Mouse (Mus musculus): ENCODE measurements at regions not wholly inside any gene's neighbourhood (a gene's known extent, or its start where the extent isn't known, plus 50 kb on each side); places are given as distances from the start of the nearest gene placed in this dataset.
"Not testable (repeated sequence)": the region's sequence is repeated elsewhere in the genome, so short reads cannot be mapped to it uniquely, and the experiment has no call there.

DNA sequence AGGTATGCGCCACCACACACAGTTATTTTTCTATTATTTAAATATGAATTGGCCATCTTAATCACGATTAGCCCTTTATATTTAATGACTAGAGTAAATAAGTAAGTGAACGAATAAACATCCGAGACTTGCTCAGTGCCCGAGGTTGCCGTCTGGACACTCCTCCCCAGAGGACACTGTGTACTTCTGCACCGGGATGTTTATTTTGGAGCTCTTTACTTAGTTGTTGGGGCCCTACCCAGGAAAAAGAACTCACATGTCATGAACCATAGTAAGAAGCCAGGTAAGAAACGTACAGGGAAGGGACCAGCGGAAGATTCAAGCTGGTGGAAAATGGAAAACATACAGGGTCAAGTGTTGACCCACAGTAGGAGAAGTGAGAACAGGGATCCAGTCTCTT is 89.0 kb downstream of the Akr1d1 start:
- Histone ChIP-seq H3K9me3 (replicated peaks) (no peaks in the 10 kb centered on the region), H3K9ac (no peak overlapping the region), H3K4me1 (peaks cover 23% of the 10 kb centered on the region), H3K4me2 (no peak overlapping the region), H3K36me3 (no peaks in the 10 kb centered on the region), H3K4me3 (no peak overlapping the region), H3K27ac (no peak overlapping the region), H3K27me3 (replicated peaks) (no peaks in the 10 kb centered on the region)
- no peak for ATAC-seq
- WGBS (ENCODE audit: insufficient replicate concordance) = 76% methylated on average over 9 of the region's 9 CpGs

DNA sequence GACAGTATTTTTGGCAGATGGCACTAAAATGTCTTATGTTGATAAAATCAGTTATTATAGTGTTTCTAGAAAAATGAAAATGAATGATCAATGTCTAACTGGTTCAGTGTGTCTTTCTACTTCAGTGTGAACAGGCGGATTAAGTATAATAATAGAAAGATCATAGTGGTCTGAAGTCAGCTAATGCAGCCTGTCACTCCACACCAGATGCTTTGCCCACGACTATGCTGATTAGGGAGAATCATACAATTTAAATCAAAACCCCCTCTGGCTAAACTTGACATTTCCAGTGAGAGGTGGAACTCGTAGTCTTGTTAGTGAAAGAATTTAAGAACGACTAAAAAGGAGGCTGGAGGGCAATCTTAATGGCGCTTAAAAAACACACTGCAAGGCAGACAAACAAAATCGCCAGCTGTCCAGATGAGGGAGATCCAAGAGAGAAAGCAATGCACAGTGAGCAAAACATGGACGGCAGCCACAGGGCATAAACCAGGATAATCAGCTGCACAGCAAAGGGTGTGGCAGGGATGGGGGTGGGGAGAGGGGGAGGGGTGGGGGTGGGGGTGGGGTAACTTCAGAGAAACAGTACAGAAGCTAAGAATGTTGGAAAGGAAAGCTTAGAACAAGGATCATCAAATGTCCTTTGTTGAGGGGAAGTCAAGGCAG is 91.5 kb downstream of the Akr1d1 start:
- 48% methylated on average over 7 of the region's 7 CpGs for WGBS (ENCODE audit: insufficient replicate concordance)

DNA sequence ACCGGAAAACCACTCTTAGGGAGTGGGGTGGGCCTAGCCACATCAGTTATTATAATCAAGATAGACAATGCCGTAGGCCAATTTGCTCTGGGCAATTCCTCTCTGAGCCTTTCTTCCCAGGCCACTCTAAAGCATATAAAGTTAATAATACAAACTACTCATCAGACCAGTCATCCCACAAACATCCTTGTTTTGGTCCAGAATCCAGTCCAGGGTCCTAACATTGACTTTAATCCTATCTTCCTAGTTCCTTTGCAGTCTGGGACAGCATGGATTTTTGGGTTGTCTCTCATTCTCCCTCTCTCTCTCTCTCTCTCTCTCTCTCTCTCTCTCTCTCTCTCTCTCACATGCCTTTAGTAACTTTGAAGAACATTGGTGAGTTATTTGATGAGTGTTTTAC is 92.3 kb downstream of the Akr1d1 start:
- no peaks in the 10 kb centered on the region for H3K27me3 ChIP-seq (replicated peaks)
- no peak for ATAC-seq
- no peaks in the 10 kb centered on the region for H3K36me3 ChIP-seq
- no peak overlapping the region for H3K27ac ChIP-seq
- H3K9me3 ChIP-seq (replicated peaks) = no peaks in the 10 kb centered on the region
- no peak overlapping the region for H3K4me3 ChIP-seq
- no peak overlapping the region for H3K9ac ChIP-seq
- 44% methylated on average over 2 of the region's 2 CpGs for WGBS (ENCODE audit: insufficient replicate concordance)
- H3K4me1 ChIP-seq = peaks cover 30% of the 10 kb centered on the region
- no peak overlapping the region for H3K4me2 ChIP-seq

More for the DNA sequence above, 91.5 kb downstream of the Akr1d1 start:
- Histone ChIP-seq H3K4me3 (no peak overlapping the region), H3K9me3 (replicated peaks) (no peaks in the 10 kb centered on the region), H3K4me1 (peaks cover 25% of the 10 kb centered on the region), H3K27ac (no peak overlapping the region), H3K4me2 (no peak overlapping the region), H3K36me3 (no peaks in the 10 kb centered on the region), H3K9ac (no peak overlapping the region), H3K27me3 (replicated peaks) (no peaks in the 10 kb centered on the region)
- no peak for ATAC-seq

DNA sequence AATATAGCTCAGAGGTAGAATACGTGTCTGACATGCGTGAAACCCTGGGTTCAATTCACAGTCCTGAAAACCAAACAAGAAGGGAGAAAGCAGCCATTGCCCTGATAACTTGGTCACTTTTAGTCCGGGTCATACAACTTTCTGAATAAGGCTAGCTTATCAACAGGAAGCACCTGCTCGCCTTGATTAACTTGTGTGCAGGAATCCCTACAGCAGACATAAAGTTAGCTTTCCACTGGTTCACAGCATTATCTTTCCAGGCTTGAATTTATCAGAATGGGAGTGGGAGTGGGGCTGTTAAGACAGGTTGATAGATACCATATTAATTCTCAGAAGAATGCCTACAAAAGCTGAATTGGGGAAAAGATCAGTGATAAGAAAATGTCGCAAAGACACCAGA is 97.2 kb downstream of the Akr1d1 start:
- Histone ChIP-seq H3K27ac (no peak overlapping the region), H3K9ac (no peak overlapping the region), H3K27me3 (replicated peaks) (no peaks in the 10 kb centered on the region), H3K36me3 (no peaks in the 10 kb centered on the region), H3K4me2 (peak overlapping the region; percentile 20; the same call in 1 of the 2 replicates), H3K4me3 (no peak overlapping the region), H3K9me3 (replicated peaks) (no peaks in the 10 kb centered on the region), H3K4me1 (peaks cover 24% of the 10 kb centered on the region)
- peak; percentile 84 for ATAC-seq
- 12% methylated on average over 5 of the region's 5 CpGs for WGBS (ENCODE audit: insufficient replicate concordance)

DNA sequence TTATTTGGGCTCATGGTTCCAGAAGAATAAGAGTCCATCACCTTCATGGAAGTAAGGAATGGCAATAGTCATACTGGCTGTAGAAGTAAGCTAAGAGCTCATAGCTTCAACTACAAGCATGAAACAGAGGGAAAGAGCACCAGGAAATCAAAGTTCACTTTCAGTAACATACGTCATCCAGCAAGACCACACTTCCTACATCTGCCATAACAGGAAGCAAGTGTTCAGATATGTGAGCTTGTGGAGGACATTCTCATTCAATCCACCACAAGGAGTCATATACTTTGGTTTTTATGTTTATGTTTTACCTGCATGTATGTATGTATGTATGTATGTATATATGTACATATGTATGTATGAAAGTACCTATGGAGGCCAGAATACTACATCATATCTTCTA is 104.0 kb downstream of the Akr1d1 start:
- H3K4me2 ChIP-seq = no peak overlapping the region
- ATAC-seq = no peak
- H3K9ac ChIP-seq = no peak overlapping the region
- H3K27ac ChIP-seq = no peak overlapping the region
- whole genome bisulfite sequencing (ENCODE audit: insufficient replicate concordance) = 38% methylated on average over 1 of the region's 1 CpGs
- no peak overlapping the region for H3K4me3 ChIP-seq
- no peaks in the 10 kb centered on the region for H3K4me1 ChIP-seq
- no peaks in the 10 kb centered on the region for H3K36me3 ChIP-seq
- no peaks in the 10 kb centered on the region for H3K9me3 ChIP-seq (replicated peaks)
- no peaks in the 10 kb centered on the region for H3K27me3 ChIP-seq (replicated peaks)

DNA sequence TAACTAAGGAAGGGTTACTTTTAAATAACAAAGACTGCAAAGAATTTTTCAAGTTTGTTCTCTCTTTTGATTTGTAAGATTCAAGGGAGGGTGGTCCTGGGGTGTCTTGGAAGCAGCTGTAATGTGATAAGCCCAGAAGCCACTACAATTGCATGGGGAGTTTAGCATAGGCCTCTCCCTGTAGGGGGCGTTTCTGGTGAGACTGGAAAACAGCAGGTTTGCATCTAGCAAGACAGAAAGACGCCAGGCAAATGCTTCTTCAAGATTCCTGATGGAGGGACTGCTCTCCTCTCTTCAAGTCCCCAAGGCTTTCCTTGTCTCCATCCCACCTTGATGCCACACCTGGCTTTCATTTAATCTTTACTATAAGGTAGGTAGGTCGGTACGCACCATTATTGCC is 112.1 kb downstream of the Akr1d1 start:
- Histone ChIP-seq H3K27ac (no peak overlapping the region), H3K9me3 (replicated peaks) (no peaks in the 10 kb centered on the region), H3K4me2 (no peak overlapping the region), H3K4me1 (no peaks in the 10 kb centered on the region), H3K9ac (no peak overlapping the region), H3K4me3 (no peak overlapping the region), H3K36me3 (no peaks in the 10 kb centered on the region), H3K27me3 (replicated peaks) (no peaks in the 10 kb centered on the region)
- no peak for ATAC-seq
- 35% methylated on average over 4 of the region's 4 CpGs for WGBS (ENCODE audit: insufficient replicate concordance)

DNA sequence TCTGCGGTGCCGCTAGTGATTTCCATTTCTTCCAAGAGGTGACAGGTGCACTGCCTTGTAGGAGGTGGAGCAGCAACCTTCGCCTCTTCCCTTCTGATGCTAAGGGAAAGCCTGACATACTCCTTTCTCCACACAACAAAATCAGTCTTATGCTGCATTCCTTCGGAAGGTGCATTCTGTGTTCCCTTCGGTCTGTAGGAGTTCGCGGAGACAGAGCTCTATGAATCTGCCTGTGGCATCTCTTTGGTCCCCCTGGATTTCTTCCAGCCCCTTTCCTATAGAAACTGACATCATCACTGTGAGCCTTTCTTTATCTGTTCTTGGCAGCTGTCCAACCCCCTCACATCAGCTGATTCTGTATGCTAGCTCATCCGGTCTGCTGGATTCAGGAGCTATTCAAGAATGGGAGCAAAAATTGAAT is 112.7 kb downstream of the Akr1d1 start:
- Histone ChIP-seq H3K4me3 (no peak overlapping the region), H3K9ac (no peak overlapping the region), H3K27ac (no peak overlapping the region), H3K27me3 (replicated peaks) (no peaks in the 10 kb centered on the region), H3K4me1 (no peaks in the 10 kb centered on the region), H3K36me3 (no peaks in the 10 kb centered on the region), H3K4me2 (no peak overlapping the region), H3K9me3 (replicated peaks) (no peaks in the 10 kb centered on the region)
- WGBS (ENCODE audit: insufficient replicate concordance) = 42% methylated on average over 8 of the region's 8 CpGs
- ATAC-seq = no peak

DNA sequence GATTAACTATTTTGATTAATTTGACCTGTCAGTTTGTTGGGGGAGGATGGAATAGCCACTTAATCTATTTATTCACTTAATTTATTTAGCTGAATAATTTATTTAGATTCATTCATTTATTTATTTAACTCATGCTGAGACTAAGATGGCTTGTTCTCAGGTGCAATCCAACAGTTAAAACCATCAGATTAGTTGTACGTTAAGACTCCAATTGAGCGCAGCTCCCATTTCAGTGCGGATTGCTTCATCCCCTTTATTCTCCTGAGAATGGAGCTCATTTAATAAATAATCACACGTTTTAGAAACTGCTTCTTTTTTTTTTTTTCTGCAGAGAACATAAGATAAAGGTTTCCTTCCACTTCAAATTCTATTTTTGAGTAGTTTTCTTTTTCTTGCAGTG is 113.2 kb downstream of the Akr1d1 start:
- H3K9me3 ChIP-seq (replicated peaks) = no peaks in the 10 kb centered on the region
- H3K36me3 ChIP-seq = no peaks in the 10 kb centered on the region
- no peaks in the 10 kb centered on the region for H3K4me1 ChIP-seq
- H3K27ac ChIP-seq = no peak overlapping the region
- WGBS (ENCODE audit: insufficient replicate concordance) = 65% methylated on average over 4 of the region's 4 CpGs
- H3K4me3 ChIP-seq = no peak overlapping the region
- H3K4me2 ChIP-seq = no peak overlapping the region
- ATAC-seq = no peak
- H3K27me3 ChIP-seq (replicated peaks) = no peaks in the 10 kb centered on the region
- no peak overlapping the region for H3K9ac ChIP-seq

DNA sequence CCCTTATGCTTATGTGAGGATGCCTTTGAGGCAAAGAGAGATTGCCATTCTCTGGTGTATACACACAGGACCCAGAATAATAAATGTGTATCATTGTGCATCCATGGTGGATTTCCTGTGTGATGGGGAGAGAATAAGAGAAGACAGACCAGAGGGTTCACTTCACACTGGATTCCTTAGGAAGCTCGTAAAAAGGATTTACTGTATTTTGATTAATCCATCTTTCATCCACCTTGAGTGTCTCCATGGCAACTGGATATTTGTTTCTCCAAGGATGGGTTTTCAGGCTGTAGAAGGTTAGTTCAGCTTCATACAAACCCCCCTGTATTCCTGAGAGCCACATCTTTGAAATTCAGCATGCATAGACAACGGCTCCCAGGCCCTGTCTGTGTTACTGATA is 113.7 kb downstream of the Akr1d1 start:
- no peaks in the 10 kb centered on the region for H3K9me3 ChIP-seq (replicated peaks)
- H3K27me3 ChIP-seq (replicated peaks) = no peaks in the 10 kb centered on the region
- H3K36me3 ChIP-seq = no peaks in the 10 kb centered on the region
- ATAC-seq = no peak
- no peaks in the 10 kb centered on the region for H3K4me1 ChIP-seq
- H3K9ac ChIP-seq = no peak overlapping the region
- H3K27ac ChIP-seq = no peak overlapping the region
- no peak overlapping the region for H3K4me2 ChIP-seq
- 51% methylated on average over 2 of the region's 2 CpGs for WGBS (ENCODE audit: insufficient replicate concordance)
- no peak overlapping the region for H3K4me3 ChIP-seq

DNA sequence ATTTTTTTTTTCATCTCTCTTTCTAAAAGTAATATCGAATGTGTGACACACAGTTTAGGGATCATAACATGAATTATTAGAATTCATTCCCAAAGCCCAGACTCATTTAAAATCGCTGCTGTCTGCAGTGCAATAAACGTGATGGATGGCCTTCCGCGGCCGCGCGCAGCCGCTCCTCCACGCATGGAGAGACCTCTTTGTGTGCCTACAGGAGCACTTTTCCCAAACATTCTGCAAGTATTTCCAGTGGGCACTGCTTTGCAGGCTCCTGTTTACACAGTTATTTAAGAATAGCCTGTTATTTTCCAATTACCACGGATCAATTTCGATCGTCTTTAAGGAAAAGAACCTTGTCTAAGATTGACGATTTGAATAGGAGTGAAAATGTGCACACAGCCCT is 115.6 kb downstream of the Akr1d1 start:
- Histone ChIP-seq H3K36me3 (no peaks in the 10 kb centered on the region), H3K9me3 (replicated peaks) (no peaks in the 10 kb centered on the region), H3K4me1 (no peaks in the 10 kb centered on the region), H3K4me3 (no peak overlapping the region), H3K9ac (no peak overlapping the region), H3K27ac (no peak overlapping the region), H3K4me2 (no peak overlapping the region), H3K27me3 (replicated peaks) (no peaks in the 10 kb centered on the region)
- ATAC-seq = no peak
- WGBS (ENCODE audit: insufficient replicate concordance) = 79% methylated on average over 14 of the region's 14 CpGs

DNA sequence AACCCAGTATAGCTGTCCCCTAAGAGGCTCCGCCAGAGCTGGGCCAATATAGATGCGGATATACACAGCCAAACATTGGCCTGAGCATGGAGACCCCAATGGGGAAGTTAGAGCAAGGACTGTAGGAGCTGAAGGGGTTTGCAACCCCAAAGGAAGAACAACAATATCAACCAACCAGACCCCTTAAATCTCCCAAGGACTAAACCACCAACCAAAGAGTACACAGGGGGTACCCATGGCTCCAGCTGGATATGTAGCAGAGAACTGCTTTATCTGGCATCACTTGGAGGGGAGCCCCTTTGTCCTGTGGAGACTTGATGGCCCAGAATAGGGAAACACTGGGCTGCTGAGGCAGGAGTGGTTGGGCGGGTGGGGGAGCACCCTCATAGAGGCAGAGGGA is 127.3 kb downstream of the Akr1d1 start:
- H3K4me1 ChIP-seq = not testable (repeated sequence)

DNA sequence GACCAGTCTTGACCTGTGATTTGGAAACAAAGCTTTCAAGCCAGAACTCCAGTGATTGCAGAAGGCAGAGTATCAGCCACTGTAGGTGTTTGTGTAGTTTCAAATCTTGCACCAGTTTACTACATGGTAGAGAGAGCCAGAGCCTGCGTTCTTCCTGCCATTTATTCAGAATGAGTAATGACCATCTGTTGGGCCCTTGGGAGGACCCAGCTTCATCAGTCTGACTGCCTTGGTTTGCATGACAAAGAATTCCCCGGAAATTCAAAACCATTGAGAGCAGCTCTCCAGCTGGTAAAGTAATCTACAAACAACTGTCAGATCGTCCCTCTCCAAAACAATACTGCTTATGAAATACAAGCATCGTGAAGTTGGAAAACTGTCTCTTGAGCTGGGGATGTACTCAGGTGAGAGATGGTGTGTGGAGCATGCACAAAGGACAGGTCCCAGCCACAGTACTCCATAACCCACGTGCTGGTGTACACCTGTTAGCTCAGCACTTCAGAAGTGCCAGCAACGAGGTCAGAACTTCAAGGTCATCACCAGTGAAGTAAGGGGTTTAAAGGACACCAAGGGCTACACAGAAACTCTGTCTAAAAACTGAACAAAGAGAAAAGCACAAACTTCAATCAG is 128.2 kb downstream of the Akr1d1 start:
- no peak overlapping the region for H3K4me2 ChIP-seq
- H3K27ac ChIP-seq = no peak overlapping the region
- ATAC-seq = no peak
- H3K27me3 ChIP-seq (replicated peaks) = no peaks in the 10 kb centered on the region
- H3K4me1 ChIP-seq = no peaks in the 10 kb centered on the region
- H3K9me3 ChIP-seq (replicated peaks) = no peaks in the 10 kb centered on the region
- no peak overlapping the region for H3K9ac ChIP-seq
- no peaks in the 10 kb centered on the region for H3K36me3 ChIP-seq
- 56% methylated on average over 6 of the region's 6 CpGs for WGBS (ENCODE audit: insufficient replicate concordance)
- no peak overlapping the region for H3K4me3 ChIP-seq

More for the DNA sequence above, 127.3 kb downstream of the Akr1d1 start:
- not testable (repeated sequence) for H3K4me2 ChIP-seq; H3K4me3 ChIP-seq; H3K9me3 ChIP-seq (replicated peaks); H3K27ac ChIP-seq; ATAC-seq; H3K36me3 ChIP-seq; H3K9ac ChIP-seq; H3K27me3 ChIP-seq (replicated peaks)
- WGBS (ENCODE audit: insufficient replicate concordance) = 72% methylated on average over 3 of the region's 3 CpGs

DNA sequence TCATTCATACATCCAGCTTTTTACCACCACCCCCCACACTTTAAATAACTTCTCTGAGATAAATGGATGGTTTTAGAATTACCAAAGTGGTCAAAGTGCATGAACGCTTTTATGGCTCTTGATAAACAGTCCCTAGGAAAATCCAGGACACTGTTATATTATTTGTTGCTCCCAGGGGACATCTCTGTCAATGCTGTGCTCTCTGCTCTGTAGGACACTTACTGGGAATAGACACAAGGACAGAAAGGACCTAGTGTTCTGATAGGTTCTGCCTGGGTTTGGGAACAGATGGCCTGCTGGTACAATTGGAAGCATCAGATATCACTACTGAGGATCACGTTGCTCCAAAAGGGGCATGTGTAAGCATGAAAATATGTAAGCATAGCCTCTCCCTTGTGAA is 132.8 kb downstream of the Akr1d1 start:
- Histone ChIP-seq H3K4me1 (no peaks in the 10 kb centered on the region), H3K27me3 (replicated peaks) (no peaks in the 10 kb centered on the region), H3K4me3 (no peak overlapping the region), H3K4me2 (no peak overlapping the region), H3K36me3 (no peaks in the 10 kb centered on the region), H3K27ac (no peak overlapping the region), H3K9ac (no peak overlapping the region), H3K9me3 (replicated peaks) (no peaks in the 10 kb centered on the region)
- no peak for ATAC-seq
- WGBS (ENCODE audit: insufficient replicate concordance) = 72% methylated on average over 2 of the region's 2 CpGs
